Mouse (Mus musculus) adipocyte (in vitro differentiated cells): ENCODE data around the gene Qrich2.
"Not testable (repeated sequence)": the region's sequence is repeated elsewhere in the genome, so short reads cannot be mapped to it uniquely, and the experiment has no call there.

ENCODE experiments used
- DNase-seq: peaks from one replicate; pipeline ENCODE4 v3.0.0-alpha.2; 2016; ENCODE audit warnings: low spot score

The Qrich2 gene

DNA sequence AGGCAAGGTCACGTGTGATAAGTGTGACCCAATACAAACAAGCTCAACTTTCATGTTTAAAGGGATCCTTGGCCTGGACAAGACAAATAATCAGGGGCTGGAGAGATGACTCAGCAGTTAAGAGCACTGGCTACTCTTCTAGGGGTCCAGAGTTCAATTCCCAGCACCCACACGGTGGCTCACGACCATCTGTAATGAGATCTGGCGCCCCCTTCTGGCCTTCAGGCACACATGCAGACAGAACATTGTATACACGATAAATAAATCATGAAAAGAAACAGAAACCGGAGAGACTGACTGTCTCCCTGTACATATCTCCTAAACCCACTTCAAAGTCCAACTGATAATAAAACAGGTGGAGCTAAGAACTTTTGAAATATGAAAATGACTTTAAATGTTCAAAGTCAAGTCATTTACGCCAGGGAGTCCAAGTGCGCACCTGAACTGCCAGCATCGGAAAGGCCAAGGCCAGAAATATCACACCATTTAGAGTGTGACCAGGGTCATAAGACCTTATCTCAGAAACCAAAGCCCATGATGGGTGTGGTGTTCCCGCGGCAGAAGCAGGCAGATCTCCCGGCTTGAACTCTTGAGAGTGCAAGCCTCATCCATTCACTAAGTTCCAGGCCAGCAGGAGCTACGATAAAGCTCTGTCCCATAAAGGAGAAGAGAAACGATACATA, 22.8 kb upstream of the Qrich2 start:
- DNase-seq: peak; percentile 43

DNA sequence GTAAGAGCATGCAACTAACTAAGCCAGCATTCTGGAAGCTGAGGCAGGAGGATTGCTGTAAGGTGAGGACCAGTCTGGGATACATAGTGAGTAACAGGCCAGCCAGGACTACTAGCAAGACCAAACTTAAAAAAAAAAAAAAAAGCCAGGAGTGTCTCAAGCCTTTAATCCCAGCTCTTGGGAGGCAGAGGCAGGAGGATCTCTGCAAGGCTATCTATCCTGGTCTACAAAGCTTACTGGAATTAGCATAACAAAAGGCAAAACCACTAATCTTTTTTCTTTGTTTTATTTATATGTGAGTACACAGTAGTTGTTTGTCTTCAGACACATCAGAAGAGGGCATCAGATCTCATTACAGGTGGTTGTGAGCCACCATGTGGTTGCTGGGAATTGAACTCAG, 22.2 kb upstream of the Qrich2 start:
- DNase-seq: no peak

DNA sequence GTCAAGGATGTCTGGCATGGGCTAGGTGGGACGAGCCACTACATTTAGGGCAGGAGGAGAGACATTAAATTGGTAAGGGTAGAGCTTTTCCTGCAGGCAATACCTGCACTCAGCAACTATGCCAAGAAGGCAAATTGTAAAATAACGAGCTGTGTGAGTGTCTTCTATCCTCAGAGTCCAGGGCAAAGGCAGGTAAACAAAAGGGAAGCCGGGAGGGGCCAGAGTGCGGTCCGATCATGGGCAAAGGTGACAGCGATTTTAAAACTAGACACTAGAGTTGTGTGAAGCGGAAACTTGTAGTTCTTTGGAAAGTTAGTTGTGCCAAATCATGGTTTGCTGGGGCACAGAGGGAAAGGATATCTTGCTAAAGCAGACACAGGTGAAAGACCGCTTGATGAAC, 18.2 kb upstream of the Qrich2 start:
- DNase-seq: no peak

DNA sequence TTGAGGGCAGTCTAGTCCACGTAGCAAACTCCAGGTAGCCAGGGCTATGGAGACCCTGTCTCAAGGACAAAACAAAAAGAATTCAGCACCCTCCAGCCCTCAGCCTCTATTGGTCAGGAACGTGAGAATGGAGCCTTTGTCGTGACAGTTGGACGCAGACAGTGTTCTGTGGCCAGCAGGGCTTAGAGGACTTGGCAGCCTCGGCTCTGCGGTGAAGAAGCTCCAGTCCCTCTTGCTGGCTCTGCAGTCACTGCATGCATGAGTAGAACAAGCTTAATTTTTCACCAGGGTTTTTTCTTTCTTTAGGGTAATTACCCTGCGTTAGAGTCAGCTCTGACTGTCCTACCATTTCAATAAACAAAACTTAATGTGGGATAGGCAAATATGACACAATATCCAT, 15.7 kb upstream of the Qrich2 start:
- DNase-seq: no peak

DNA sequence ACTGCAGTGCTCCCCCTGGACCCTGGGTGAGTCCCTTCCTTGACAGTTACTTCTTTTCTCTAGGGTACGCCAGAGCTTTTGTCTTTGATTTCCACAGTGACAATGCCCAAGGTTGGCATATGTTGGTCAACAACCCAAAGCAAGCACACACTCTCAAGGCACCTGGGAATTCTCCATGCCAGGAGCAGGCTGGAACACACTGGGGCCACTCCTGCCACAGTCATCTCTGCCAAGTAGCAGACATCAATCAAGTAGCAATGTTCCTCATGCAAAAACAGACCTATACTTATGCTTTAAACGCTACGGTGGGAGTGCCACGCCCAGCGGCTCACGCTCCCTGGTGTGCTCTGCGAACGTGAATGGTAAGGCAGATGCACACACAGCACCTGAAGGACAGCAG, 14.9 kb upstream of the Qrich2 start:
- DNase-seq: peak; percentile 41

DNA sequence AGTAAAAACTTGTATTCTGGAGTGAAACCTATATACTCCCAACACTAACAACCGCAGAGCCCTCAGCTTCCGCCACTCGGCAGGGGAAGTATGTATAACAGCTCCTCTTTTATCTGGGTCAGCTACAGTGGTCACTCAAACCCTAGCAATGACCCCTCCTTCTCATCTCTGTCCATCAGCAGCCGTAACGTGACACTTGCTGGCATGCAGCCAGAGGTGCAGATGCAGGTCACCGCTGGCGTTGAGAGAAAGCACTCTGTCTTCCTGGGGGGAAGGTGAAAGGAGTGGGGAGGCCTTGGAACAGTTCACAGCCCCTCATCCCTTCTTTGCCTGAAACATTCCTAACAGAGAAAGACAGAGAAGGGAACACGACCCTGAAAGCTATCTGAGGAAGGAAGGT, 13.8 kb upstream of the Qrich2 start:
- no peak for DNase-seq

DNA sequence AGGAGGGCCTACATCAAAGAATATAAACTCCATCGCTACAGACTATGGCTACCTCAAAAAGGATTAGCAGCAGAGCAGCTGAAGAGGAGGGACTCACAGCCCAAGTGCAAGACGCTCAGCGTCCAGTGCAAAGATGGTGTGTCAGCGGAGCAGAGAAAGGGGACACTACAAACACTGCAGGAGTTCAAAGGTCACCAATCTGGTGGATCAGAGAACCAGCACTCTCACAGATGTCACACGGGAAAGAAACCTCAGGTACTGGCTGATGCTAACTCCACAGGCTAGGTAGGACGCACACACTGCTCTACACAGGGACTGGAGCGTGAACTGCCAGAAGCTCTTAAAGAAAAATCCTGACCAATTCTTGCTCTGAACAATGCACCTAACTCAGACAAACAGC, 12.9 kb upstream of the Qrich2 start:
- no peak for DNase-seq

DNA sequence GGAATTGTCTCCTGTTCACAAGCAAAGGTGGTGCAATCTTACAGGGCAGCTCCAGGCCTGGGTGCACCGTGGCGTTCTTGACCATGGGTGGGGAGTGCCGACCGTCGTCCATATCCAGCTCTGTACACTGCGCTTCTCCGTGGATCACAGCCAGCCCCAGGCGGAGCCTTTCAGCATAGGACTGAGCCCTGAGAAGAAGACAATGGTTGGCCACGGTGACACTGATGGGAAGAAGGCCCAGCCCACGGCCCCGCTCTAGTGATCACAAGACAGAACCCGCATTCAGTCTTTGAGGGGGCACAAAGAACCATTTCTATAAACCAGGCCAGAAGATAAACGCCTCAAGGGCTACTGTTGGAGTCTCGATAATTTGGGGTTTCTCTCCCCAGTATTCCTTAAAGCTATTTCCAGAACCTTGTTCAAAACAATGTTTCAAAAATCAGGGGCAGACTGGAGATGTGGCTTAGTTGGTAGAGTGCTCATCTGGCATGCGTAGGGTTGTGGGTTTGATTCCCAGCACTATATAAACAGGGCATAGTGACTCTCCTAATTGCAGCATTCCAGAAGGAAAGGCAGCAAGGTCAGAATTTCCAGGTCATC, 11.2 kb upstream of the Qrich2 start:
- DNase-seq: no peak

DNA sequence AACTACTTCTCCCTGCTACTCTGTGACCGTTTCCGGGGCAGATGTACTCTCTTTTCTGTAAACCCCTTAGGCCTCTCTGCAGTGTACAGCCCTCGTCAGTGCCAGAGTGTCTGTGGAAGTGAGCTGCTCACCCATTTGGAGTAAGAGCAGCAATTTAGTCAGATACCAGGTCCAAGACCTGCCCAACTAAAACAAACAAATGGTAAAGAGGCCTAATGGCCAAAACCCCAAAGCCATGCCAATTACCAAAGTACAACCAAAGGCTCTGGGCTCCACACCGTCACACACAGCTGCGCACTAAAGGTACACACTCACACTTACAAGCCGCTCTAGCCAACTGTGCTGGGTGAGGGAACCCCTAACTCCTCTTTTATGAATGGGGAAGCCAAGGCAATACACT, 10.7 kb upstream of the Qrich2 start:
- no peak for DNase-seq

DNA sequence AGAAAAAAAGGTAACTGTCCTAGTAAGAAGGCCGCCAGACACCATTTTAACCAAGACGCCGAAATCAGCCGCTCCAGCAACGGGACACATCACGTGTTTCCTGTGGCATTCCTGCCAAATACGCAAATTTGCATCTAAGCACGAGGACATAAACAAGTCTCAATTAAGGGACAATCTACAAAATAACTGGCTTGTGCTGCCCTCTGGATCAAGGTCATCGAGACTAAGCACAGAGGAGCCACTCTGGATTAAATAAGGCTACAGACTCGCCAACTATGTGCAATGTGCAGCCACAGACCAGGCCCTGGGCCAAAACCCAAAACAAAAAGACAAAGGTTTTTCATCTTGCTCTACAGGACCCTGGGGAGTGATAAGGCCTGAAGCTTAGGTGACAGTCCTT, 10.0 kb upstream of the Qrich2 start:
- DNase-seq: peak; percentile 32

DNA sequence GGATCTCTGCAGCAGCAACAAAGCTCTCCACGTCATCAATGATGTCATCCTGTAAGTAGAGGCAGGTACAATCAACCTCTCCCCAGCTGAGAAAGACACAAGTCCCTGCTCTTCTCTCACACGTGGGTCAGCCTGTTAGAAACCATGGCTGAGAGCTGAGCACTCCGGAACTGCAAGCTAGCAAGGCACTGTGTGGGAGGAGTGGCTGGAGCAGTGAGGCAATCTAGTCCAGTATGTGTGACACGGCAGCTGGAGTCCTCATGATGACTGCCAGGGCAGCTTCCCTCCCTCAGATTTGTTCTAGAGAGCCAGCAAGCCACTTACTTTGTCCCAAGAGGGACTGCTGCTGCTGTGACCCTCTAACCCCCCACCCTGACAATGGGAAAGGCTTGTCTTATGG, 6.2 kb upstream of the Qrich2 start:
- no peak for DNase-seq

DNA sequence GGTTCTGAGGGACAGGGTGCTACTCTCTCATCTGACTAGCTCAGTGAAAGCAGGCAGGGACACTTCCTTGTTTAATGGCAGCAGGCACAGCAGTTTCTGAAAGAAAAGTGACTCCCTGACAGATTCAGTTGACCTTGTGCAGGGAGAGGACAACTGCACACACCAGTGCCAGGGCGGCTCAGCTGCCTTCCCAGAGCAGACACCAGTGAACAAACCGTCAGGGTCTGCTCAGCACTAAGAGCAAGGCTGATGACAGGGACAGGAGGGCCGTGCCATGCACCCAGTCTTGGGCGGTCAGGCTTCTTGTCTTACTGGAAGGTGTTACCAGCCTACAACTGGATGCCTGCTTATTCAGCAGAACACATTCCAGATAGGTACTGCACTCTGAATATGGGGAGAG, 4.9 kb upstream of the Qrich2 start:
- no peak for DNase-seq

DNA sequence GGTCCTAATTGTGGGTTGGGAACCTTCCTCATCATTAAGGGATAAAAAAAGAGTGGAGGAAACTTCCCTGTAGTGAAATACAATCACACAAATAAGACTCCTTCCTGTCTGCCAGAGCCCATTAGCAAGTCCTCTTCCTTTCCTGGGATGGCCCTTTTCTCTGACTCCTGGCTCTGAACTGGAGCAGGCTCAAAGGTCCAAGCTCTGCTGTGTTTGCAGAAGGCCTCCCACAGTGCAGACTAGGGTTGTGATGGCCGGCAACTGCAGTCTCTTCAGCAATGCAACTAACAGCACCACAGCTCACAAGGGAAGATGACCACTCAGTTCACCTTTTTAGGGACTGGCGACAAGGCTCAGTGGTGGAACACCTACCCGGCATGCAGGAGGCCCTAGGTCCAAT, 4.2 kb upstream of the Qrich2 start:
- no peak for DNase-seq

DNA sequence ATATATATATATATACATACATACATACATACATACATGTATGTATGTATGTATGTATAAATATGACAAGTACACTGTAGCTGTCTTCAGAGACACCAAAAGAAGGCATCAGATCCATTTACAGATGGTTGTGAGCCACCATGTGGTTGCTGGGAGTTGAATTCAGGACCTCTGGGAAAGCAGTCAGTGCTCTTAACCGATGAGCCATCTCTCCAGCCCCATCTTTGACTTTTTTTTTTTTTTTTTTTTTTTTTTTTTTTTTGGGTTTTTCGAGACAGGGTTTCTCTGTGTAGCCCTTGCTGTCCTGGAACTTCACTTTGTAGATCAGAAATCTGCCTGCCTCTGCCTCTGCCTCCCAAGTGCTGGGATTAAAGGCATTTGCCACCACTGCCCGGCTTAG, 2.3 kb upstream of the Qrich2 start:
- DNase-seq: not testable (repeated sequence)

DNA sequence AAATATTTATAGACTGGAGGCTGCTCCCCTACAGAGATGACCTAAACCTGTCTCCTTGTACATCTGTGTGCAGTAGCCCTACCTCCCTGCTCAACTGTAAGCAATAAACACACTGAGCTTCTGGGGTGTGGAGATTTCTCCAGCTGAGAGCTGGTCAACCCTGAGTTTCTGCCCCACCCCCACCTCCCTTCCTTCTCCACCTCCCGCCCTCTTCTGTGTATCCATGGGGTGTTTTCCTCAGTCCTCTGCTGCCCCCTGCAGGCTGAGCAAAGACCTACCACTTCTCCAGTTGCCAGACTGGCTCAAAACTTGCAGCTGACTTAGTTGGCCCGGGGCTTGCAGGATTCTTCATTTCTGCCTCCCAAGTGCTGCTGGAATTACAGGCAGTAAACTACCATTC, 2.2 kb downstream of the Qrich2 start:
- peak; percentile 92 for DNase-seq

DNA sequence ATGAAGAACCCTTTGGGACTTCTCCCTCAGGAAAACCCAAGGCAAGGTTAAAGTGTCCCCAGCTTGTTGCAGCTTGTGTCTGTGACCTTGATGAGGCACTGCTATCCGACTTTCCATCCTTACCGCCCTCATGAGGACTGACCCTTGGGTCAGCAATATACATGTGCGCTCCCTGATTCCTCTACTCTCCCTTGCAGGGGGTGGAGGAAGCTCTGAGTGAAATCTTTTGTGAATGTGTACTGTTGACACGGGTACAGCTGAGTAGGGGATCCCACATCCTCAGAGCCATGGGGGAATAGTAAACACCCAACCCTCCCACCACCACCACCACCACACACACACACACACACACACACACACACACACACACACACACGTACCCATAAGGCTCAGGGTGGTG, 2.7 kb downstream of the Qrich2 start:
- no peak for DNase-seq

DNA sequence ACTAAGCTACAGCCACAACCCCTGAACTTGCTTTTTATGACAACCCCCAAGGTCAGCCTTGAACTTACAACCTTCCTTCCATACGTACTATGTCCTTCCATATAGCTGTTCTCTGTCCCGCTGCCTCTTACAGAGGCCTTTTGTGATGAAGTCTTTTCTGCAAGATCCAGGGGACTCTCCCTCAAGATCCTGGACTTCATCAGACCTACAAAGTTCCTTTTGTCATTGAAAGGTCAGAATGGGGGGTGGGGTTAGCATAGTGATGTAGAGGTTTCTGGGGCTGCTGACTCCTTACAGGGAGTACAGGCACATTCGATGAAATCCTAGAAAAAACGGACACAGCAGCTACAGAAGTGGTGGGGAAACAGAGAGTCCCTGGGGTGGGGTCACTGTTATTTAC, 6.3 kb downstream of the Qrich2 start:
- DNase-seq: no peak

DNA sequence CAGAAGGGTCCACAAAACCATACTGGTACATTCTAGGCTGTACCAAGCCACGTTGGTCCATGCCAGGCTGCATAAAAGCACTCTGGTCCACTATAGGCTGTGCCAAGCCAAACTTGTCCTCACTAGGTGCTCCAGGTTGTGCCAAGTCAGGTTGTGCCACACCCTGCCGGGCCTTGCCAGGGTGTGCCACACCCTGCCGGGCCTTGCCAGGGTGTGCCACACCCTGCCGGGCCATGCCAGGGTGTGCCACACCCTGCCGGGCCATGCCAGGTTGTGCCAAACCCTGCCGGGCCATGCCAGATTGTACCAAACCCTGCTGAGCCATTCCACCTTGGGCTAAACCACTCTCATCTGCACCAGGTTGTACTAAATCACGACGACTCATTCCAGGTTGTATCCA, 9.8 kb downstream of the Qrich2 start:
- DNase-seq: no peak

DNA sequence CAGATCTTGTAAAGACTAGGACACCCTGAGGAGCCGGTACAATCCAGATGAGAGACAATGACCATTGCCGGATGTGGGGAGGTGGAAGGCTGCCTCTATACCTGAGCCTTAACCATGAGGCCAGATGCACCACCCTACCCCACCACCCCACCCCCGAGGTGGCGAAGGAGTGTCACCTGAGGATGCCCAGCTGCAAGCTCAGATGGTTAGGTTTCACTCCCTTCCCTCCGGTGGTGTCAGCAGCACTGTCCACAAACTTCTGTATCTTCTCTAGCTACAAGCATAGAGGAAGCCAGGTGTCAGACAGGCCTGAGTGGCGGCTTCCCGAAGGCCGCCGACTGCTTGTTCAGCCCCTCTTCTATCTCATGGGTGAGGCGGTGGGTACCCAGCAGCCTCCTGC, 12.2 kb downstream of the Qrich2 start:
- no peak for DNase-seq

DNA sequence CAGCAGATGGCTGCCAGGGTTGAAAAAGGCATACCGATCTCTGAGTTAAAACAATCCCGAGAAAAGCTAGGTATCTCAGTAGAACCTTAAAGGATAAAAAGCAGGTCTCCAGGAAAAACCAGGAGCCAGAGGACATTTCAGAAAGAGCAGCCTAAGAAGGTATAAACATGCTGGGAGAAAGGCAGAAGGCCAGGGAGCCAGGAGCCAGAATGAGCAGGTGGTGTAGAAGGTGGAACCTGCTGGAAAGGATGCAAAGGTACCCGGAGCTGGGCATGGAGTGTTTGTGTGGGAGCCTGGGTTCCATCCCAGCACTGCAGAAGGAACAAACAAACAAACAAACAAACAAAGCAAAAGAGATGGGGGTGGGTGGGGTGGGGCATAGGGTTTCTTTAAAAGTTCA, 16.7 kb downstream of the Qrich2 start:
- no peak for DNase-seq

DNA sequence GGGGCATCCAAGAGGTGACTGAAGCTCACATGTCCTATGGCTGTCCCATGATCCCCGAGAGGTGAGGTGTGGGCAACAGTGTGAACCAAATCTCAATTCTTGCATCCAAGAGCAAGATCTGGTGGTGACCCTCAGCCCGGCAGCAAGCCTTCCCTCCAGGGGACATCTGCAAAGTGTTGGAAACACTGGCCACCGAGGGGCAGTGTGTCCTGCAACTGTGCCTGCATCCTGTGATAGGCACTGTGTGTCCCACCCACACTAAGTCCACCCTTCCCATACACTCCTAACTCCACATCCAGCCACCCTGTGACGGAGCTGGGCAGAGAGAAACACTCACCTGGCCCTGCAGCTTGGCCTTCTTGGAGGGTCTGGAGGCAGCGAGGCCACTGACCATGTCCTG, 18.2 kb downstream of the Qrich2 start:
- DNase-seq: no peak

DNA sequence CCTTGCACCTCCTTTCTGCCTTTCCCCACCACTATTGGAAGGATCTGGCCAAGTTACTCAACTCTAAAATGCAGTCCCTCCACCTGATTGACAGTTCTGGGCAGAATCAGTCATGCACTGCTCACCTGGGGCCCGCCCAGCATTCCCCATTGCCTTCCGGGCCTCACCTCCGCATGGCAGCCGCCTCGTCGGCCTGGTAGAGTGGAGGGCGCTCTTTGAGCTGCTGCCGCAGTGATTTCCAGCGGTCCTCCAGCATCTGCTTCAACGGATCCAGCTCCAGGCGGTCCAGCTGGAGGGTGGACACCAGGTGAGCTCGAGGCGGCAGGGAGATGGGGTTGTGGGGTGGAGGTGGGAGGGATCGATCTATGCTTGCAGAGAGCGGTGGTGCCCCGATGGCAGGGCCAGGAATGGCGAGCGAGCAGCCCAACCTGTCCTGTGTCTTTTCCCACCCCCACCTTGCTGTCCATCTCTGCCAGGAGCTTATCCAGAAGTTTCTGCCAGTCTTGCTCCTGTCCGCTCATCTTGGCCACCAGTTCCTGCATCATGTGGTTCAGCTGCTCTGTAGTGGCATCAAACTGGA, 19.6 kb downstream of the Qrich2 start:
- no peak for DNase-seq

DNA sequence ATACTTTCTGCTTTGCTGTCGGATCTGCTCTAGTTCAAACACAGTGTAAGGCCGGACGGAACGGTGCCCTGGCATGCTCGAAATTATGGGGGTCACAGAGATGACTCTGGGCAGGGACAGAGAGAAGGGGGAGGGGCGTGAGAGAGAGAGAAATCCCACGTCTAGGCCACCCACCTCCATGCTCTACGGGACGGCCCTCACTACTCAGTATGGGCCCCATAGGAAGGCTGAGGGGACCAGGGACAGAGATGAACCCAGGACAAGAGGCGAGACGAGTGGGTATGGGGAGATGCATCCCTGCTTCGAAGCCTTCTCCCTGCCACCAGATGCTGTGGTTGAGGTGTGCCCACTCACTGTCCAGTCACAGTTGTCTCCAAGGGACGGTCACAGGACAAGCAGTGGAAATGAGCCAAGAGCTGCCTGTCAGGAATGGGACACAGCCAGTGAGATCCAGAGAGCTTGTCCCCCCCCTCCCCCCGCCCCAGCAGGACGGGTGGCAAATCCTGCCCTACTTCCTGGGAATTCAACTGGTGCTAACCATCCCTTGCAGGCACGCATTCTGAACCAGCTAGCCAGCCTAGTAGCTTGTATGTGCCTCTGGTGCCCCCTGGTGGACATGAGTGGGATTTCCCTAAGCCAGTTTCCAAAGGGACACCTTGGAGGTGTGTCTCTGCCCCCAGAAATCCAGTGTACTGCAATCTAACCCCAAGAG, 20.3 kb downstream of the Qrich2 start:
- peak; percentile 90 for DNase-seq
